Mouse (Mus musculus): ENCODE results near the gene Tcstv1. TPM values are rescaled to one million over a fixed set of nuclear protein-coding genes. Genes with fewer than 3 reads are reported as not detected.
"Not testable (repeated sequence)": the region's sequence is repeated elsewhere in the genome, so short reads cannot be mapped to it uniquely, and the experiment has no call there.

Gene Tcstv1
- not detected for total RNA-seq (2018; cell fraction: chromatin; rRNA removed)
- total RNA-seq (2018; cell fraction: cytosol; rRNA removed), result not detected
- total RNA-seq (2018; cell fraction: nucleus; rRNA removed), result not detected
- polyA plus RNA-seq (2018), result not detected in 3 replicates

DNA sequence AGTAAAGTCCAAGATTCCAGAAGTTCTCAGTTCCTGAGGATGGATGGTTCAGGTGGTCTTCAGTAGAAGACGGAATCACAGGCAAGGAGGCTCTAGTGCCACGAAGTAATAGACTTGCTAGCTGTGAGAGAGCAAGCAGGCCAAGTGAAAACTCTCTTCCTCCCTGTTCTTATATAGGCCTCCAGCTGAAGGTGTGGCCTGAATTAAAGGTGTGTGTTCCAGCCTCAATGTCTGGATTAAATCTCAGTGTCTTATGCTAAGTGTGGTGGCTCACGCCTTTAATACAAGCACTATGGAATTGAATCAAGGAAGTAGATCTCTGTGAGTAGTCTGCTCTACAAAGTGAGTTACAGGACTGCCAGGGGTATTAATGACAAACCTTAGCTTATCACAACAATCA is at the start of gene Tcstv1:
Gene Tcstv1, minus strand, starts transcription at position 101 of the 400 bp plus-strand sequence.
- not testable (repeated sequence) for H3K36me3 ChIP-seq (ENCODE audit: inconsistent target)
- WGBS (ENCODE audit: missing documents), result 89% methylated on average over 3 of the region's 3 CpGs

DNA sequence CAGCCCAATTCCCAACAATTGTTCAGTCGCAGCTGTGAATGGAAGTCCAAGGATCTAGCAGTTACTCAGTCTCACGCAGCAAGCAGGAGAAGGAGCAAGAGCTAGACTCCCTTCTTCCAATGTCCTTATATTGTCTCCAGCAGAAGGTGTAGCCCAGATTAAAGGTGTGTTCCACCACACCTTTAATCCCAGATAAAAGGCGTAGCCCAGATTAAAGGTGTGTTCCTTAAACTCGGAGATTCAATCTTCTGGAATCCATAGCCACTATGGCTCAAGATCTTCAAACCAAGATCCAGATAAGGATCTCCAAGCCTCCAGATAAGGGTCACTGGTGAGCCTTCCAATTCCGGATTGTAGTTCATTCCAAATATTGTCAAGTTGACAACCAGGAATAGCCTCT is 34.6 kb upstream of the Tcstv1 start, which contains the start of gene Gm21761:
Gene Gm21761, minus strand, starts transcription at position 101 of the 400 bp plus-strand sequence.
- WGBS (ENCODE audit: missing documents), result no CpG with 5 or more reads among the region's 5 CpGs
- H3K27ac ChIP-seq; H3K79me2 ChIP-seq (ENCODE audit: inconsistent target); H3K4me3 ChIP-seq (ENCODE audit: inconsistent target); H3K36me3 ChIP-seq (ENCODE audit: inconsistent target): not testable (repeated sequence)

More for the DNA sequence above, at the start of gene Tcstv1:
- H3K79me2 ChIP-seq (ENCODE audit: inconsistent target); H3K4me3 ChIP-seq (ENCODE audit: inconsistent target); H3K27ac ChIP-seq: not testable (repeated sequence)

DNA sequence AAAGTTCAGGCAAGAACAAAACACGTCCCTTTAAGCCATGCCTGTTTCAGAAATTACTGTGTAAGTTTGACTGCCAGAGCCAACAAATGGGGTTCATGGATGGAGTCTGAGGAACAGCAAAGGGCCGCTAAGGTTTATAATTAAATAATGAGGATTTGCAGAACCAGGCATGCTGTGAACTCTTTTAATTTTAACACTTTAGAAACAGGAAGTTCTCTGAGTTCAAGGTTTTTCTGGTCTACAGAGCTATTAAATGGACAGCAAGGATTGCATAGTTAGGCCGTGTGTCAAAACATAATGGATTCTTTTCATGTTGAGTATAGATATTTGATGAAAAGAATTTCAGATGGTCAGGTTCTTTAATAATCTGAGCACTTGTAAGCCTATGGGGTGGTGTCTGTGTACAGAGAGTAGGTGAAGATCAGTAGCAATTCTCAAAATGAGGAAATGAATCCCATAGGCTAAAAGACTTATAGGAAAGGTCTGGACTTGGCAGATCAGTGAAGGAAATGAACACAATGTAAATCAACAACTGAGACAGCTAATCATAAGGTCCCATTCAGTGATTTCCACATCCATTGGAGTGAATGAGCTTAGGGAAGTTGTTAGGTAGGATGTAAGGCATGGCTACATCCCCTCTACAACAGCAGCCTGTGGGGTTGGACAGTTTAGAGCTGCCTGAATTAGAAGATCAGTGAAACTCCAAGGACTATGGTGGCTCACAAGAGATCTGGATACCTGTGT is 30.2 kb upstream of the Tcstv1 start:
- H3K79me2 ChIP-seq (ENCODE audit: inconsistent target); H3K4me3 ChIP-seq (ENCODE audit: inconsistent target); H3K27ac ChIP-seq; H3K36me3 ChIP-seq (ENCODE audit: inconsistent target): not testable (repeated sequence)
- WGBS (ENCODE audit: missing documents), result no CpG with 5 or more reads among the region's 3 CpGs

DNA sequence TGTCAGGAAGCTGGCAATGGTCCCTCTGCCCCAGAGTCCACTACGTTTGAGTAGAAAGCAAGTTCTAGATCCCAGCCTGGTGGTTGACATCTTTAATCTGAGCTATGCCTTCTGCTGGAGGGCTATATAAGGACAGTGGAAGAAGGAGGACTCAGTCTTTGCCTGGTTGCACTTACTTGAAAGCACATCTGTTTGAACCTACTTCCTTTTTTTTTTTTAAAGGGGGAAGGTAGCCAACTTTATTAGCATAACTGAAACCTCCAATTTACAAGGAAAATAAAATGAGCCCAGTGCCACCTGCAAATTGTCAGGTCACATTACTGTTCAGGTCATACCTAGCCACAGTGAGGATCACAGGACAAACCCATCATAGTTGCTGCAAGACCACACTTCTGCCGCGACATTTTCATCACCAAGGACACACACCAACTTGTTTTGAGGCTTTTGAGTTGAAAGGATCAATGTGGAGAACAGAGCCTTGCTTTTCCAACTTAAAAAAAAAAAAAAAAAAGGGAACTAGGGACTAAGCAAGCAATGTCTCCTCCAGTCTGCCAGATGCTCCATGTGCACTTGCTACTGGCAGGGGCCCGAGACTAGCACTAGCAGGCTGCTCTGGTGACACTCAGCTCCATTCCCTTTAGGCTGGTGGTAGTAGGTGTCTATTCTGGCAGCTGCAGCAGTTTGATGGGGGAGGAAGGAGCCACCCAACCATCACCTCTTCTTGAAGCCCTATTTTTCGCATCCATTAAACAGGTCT is 22.6 kb upstream of the Tcstv1 start:
- H3K36me3 ChIP-seq (ENCODE audit: inconsistent target); H3K27ac ChIP-seq; H3K4me3 ChIP-seq (ENCODE audit: inconsistent target); H3K79me2 ChIP-seq (ENCODE audit: inconsistent target): not testable (repeated sequence)
- 50% methylated on average over 1 of the region's 5 CpGs for WGBS (ENCODE audit: missing documents)

DNA sequence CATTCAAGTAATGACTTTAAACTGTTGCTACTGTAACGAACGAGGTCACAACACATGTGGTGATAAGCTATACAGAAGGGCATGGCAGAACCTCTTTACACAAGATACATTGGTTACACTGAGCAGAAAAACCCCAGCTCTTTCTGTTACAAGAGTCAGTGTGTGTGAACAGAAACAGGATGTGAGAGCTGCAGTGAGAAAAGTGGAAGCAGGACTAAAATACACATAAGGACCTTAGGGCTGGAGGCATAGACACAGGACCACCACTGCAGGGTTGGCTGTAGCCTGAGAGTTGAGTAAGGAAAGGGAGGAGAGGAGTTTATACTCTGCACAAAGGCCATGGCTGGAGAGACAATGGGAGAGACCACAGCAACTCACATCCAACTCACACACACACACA is 21.9 kb upstream of the Tcstv1 start:
- not testable (repeated sequence) for H3K79me2 ChIP-seq (ENCODE audit: inconsistent target); H3K4me3 ChIP-seq (ENCODE audit: inconsistent target); H3K27ac ChIP-seq; H3K36me3 ChIP-seq (ENCODE audit: inconsistent target)
- WGBS (ENCODE audit: missing documents), result 0% methylated on average over 2 of the region's 2 CpGs

- not testable (repeated sequence) for H3K4me3 ChIP-seq (ENCODE audit: inconsistent target); H3K27ac ChIP-seq; H3K79me2 ChIP-seq (ENCODE audit: inconsistent target); H3K36me3 ChIP-seq (ENCODE audit: inconsistent target)
- 50% methylated on average over 1 of the region's 5 CpGs for WGBS (ENCODE audit: missing documents)
Measured at GRCm38 (mm10) chr13:119898549-119898948, 4.0 kb upstream of the Tcstv1 start.

- not testable (repeated sequence) for H3K36me3 ChIP-seq (ENCODE audit: inconsistent target); H3K27ac ChIP-seq; H3K79me2 ChIP-seq (ENCODE audit: inconsistent target); H3K4me3 ChIP-seq (ENCODE audit: inconsistent target)
- 83% methylated on average over 4 of the region's 4 CpGs for WGBS (ENCODE audit: missing documents)
Measured at GRCm38 (mm10) chr13:119886896-119887295, 7.7 kb downstream of the Tcstv1 start.

- not testable (repeated sequence) for H3K36me3 ChIP-seq (ENCODE audit: inconsistent target); H3K79me2 ChIP-seq (ENCODE audit: inconsistent target); H3K27ac ChIP-seq; H3K4me3 ChIP-seq (ENCODE audit: inconsistent target)
- 0% methylated on average over 2 of the region's 7 CpGs for WGBS (ENCODE audit: missing documents)
Measured at GRCm38 (mm10) chr13:119864395-119864999, 30.1 kb downstream of the Tcstv1 start.

DNA sequence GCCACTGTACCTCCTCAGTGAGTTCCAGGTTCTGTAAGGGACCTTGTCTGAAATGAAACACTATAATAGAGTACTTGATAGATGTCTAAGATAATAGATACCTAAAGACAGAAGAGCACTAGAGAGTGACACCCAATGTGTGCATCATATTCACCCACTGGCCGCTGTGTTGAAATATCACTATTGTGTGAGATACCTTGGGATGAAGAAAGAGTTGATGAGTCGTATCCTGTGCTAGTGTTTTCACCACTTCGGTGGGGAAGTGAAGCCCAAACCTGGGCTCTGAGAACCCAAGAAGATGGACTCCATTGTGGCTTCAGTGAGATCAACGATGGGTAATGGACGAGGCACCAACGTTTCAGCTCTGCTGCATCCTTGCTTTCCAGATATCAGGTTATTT is 32.2 kb downstream of the Tcstv1 start:
- H3K36me3 ChIP-seq (ENCODE audit: inconsistent target); H3K27ac ChIP-seq; H3K79me2 ChIP-seq (ENCODE audit: inconsistent target); H3K4me3 ChIP-seq (ENCODE audit: inconsistent target): not testable (repeated sequence)
- no CpG with 5 or more reads among the region's 6 CpGs for WGBS (ENCODE audit: missing documents)

Other genes starting within 250 kb of the Tcstv1 start
- 67.8 to 119 TPM (median 103 TPM) in 3 replicates for gene Hmgcs1, start 204.4 kb downstream of the Tcstv1 start, polyA plus RNA-seq (2018)
- 0.66 to 0.84 TPM (median 0.82 TPM) in 3 replicates for gene Nim1k, start 138.9 kb downstream of the Tcstv1 start, polyA plus RNA-seq (2018)
- 16.1 to 19.7 TPM (median 16.8 TPM) in 3 replicates for gene Zfp131, start 103.9 kb downstream of the Tcstv1 start, polyA plus RNA-seq (2018)
- gene AF067063, start 64.6 kb downstream of the Tcstv1 start, polyA plus RNA-seq (2018), result not detected in 3 replicates
- gene D13Ertd608e, start 58.8 kb downstream of the Tcstv1 start, polyA plus RNA-seq (2018), result 0.54 TPM in 1 of 3 replicates, not detected in the others
- gene Gm21761, start 34.5 kb upstream of the Tcstv1 start, polyA plus RNA-seq (2018), result not detected in 3 replicates
- gene B020031M17Rik, start 56.0 kb upstream of the Tcstv1 start, polyA plus RNA-seq (2018), result not detected in 3 replicates
- 0.40 TPM in 1 of 3 replicates, not detected in the others for gene Gm36079, start 132.2 kb upstream of the Tcstv1 start, polyA plus RNA-seq (2018)
- gene Gm21188, start 157.4 kb upstream of the Tcstv1 start, polyA plus RNA-seq (2018), result 162 to 309 TPM (median 224 TPM) in 3 replicates
- gene Gm20767, start 245.5 kb upstream of the Tcstv1 start, polyA plus RNA-seq (2018), result not detected in 3 replicates